Mouse (Mus musculus): ENCODE data around the gene Arsg. TPM values are rescaled to one million over a fixed set of nuclear protein-coding genes. Genes with fewer than 3 reads are reported as not detected.

Gene Arsg
- polyA plus RNA-seq, 1 experiment, result 0.51 TPM

GRCm38 (mm10) chr11:109470921-109471861 is 2.0 kb upstream of the Arsg start:
- no peak for TF ChIP-seq FOSL1 (IDR thresholded peaks at IDR 0.05; ENCODE audit: insufficient read depth, low read length, poor library complexity, severe bottlenecking)
- TF ChIP-seq MAX (IDR thresholded peaks at IDR 0.05), result no peak
- TF ChIP-seq CEBPB (IDR thresholded peaks at IDR 0.05; ENCODE audit: low read depth), result no peak
- TF ChIP-seq USF1 (IDR thresholded peaks at IDR 0.05; ENCODE audit: low read depth), result no peak
- no peak for TF ChIP-seq CTCF (IDR thresholded peaks at IDR 0.05; ENCODE audit: control insufficient read depth, insufficient read depth, insufficient read length)
- no peak for TF ChIP-seq MYOD1 (IDR thresholded peaks at IDR 0.05; ENCODE audit: control insufficient read depth, insufficient read length, low read depth)
- no peak for TF ChIP-seq MYOG (IDR thresholded peaks at IDR 0.05; ENCODE audit: control insufficient read depth, extremely low read depth, insufficient read length)
- Histone ChIP-seq H3ac (ENCODE audit: control insufficient read depth, insufficient read length, low read depth) (no peak overlapping the region), H3K27me3 (ENCODE audit: control insufficient read depth, insufficient read depth, insufficient read length) (no peaks in the 10 kb centered on the region), H3K36me3 (ENCODE audit: control insufficient read depth, insufficient read depth) (no peaks in the 10 kb centered on the region), H3K79me2 (ENCODE audit: control insufficient read depth, insufficient read depth) (no peaks in the 10 kb centered on the region), H3K79me3 (ENCODE audit: low read depth) (no peaks in the 10 kb centered on the region), H3K4me3 (ENCODE audit: insufficient read depth, poor library complexity, severe bottlenecking) (no peak overlapping the region)

- Histone ChIP-seq H3K4me3 (ENCODE audit: insufficient read depth, poor library complexity, severe bottlenecking) (no peak overlapping the region), H3K27me3 (ENCODE audit: control insufficient read depth, insufficient read depth, insufficient read length) (no peaks in the 10 kb centered on the region), H3K79me2 (ENCODE audit: control insufficient read depth, insufficient read depth) (no peaks in the 10 kb centered on the region), H3K36me3 (ENCODE audit: control insufficient read depth, insufficient read depth) (no peaks in the 10 kb centered on the region), H3K79me3 (ENCODE audit: low read depth) (no peaks in the 10 kb centered on the region), H3ac (ENCODE audit: control insufficient read depth, insufficient read length, low read depth) (peak overlapping the region; percentile 37)
- TF ChIP-seq CTCF (IDR thresholded peaks at IDR 0.05; ENCODE audit: control insufficient read depth, insufficient read depth, insufficient read length) (no peak), CEBPB (IDR thresholded peaks at IDR 0.05; ENCODE audit: low read depth) (no peak), MYOD1 (IDR thresholded peaks at IDR 0.05; ENCODE audit: control insufficient read depth, insufficient read length, low read depth) (no peak), MYOG (IDR thresholded peaks at IDR 0.05; ENCODE audit: control insufficient read depth, extremely low read depth, insufficient read length) (no peak), USF1 (IDR thresholded peaks at IDR 0.05; ENCODE audit: low read depth) (no peak), MAX (IDR thresholded peaks at IDR 0.05) (no peak), FOSL1 (IDR thresholded peaks at IDR 0.05; ENCODE audit: insufficient read depth, low read length, poor library complexity, severe bottlenecking) (no peak)
These were observed 943 bp upstream of the Arsg start for GRCm38 (mm10) chr11:109472171-109472691.

- H3ac ChIP-seq (ENCODE audit: control insufficient read depth, insufficient read length, low read depth), result no peak overlapping the region
- TF ChIP-seq FOSL1 (IDR thresholded peaks at IDR 0.05; ENCODE audit: insufficient read depth, low read length, poor library complexity, severe bottlenecking) (no peak), CTCF (IDR thresholded peaks at IDR 0.05; ENCODE audit: control insufficient read depth, insufficient read depth, insufficient read length) (no peak), MYOD1 (IDR thresholded peaks at IDR 0.05; ENCODE audit: control insufficient read depth, insufficient read length, low read depth) (no peak), MYOG (IDR thresholded peaks at IDR 0.05; ENCODE audit: control insufficient read depth, extremely low read depth, insufficient read length) (no peak), USF1 (IDR thresholded peaks at IDR 0.05; ENCODE audit: low read depth) (no peak), MAX (IDR thresholded peaks at IDR 0.05) (no peak), CEBPB (IDR thresholded peaks at IDR 0.05; ENCODE audit: low read depth) (no peak)
- H3K4me3 ChIP-seq (ENCODE audit: insufficient read depth, poor library complexity, severe bottlenecking), result no peak overlapping the region
- no peaks in the 10 kb centered on the region for H3K36me3 ChIP-seq (ENCODE audit: control insufficient read depth, insufficient read depth)
- no peaks in the 10 kb centered on the region for H3K79me3 ChIP-seq (ENCODE audit: low read depth)
- H3K79me2 ChIP-seq (ENCODE audit: control insufficient read depth, insufficient read depth), result no peaks in the 10 kb centered on the region
- H3K27me3 ChIP-seq (ENCODE audit: control insufficient read depth, insufficient read depth, insufficient read length), result no peaks in the 10 kb centered on the region
These were observed 378 bp upstream of the Arsg start for GRCm38 (mm10) chr11:109472821-109473170.

GRCm38 (mm10) chr11:109474086-109474742 is 1.0 kb downstream of the Arsg start:
- no peak overlapping the region for H3ac ChIP-seq (ENCODE audit: control insufficient read depth, insufficient read length, low read depth)
- H3K36me3 ChIP-seq (ENCODE audit: control insufficient read depth, insufficient read depth), result no peaks in the 10 kb centered on the region
- no peak overlapping the region for H3K4me3 ChIP-seq (ENCODE audit: insufficient read depth, poor library complexity, severe bottlenecking)
- H3K79me2 ChIP-seq (ENCODE audit: control insufficient read depth, insufficient read depth), result no peaks in the 10 kb centered on the region
- no peaks in the 10 kb centered on the region for H3K27me3 ChIP-seq (ENCODE audit: control insufficient read depth, insufficient read depth, insufficient read length)
- H3K79me3 ChIP-seq (ENCODE audit: low read depth), result no peaks in the 10 kb centered on the region
- no peak for TF ChIP-seq CTCF (IDR thresholded peaks at IDR 0.05; ENCODE audit: control insufficient read depth, insufficient read depth, insufficient read length)
- no peak for TF ChIP-seq CEBPB (IDR thresholded peaks at IDR 0.05; ENCODE audit: low read depth)
- TF ChIP-seq MAX (IDR thresholded peaks at IDR 0.05), result no peak
- TF ChIP-seq FOSL1 (IDR thresholded peaks at IDR 0.05; ENCODE audit: insufficient read depth, low read length, poor library complexity, severe bottlenecking), result no peak
- TF ChIP-seq MYOD1 (IDR thresholded peaks at IDR 0.05; ENCODE audit: control insufficient read depth, insufficient read length, low read depth), result no peak
- TF ChIP-seq USF1 (IDR thresholded peaks at IDR 0.05; ENCODE audit: low read depth), result no peak
- TF ChIP-seq MYOG (IDR thresholded peaks at IDR 0.05; ENCODE audit: control insufficient read depth, extremely low read depth, insufficient read length), result no peak

GRCm38 (mm10) chr11:109474836-109475235 is 1.7 kb downstream of the Arsg start:
- no peaks in the 10 kb centered on the region for H3K79me2 ChIP-seq (ENCODE audit: control insufficient read depth, insufficient read depth)
- H3K4me3 ChIP-seq (ENCODE audit: insufficient read depth, poor library complexity, severe bottlenecking), result no peak overlapping the region
- no peaks in the 10 kb centered on the region for H3K27me3 ChIP-seq (ENCODE audit: control insufficient read depth, insufficient read depth, insufficient read length)
- H3K36me3 ChIP-seq (ENCODE audit: control insufficient read depth, insufficient read depth), result no peaks in the 10 kb centered on the region
- no peaks in the 10 kb centered on the region for H3K79me3 ChIP-seq (ENCODE audit: low read depth)
- TF ChIP-seq MAX (IDR thresholded peaks at IDR 0.05), result no peak
- TF ChIP-seq USF1 (IDR thresholded peaks at IDR 0.05; ENCODE audit: low read depth), result no peak
- no peak for TF ChIP-seq CEBPB (IDR thresholded peaks at IDR 0.05; ENCODE audit: low read depth)
- no peak for TF ChIP-seq FOSL1 (IDR thresholded peaks at IDR 0.05; ENCODE audit: insufficient read depth, low read length, poor library complexity, severe bottlenecking)
- TF ChIP-seq CTCF (IDR thresholded peaks at IDR 0.05; ENCODE audit: control insufficient read depth, insufficient read depth, insufficient read length), result no peak
- no peak for TF ChIP-seq MYOD1 (IDR thresholded peaks at IDR 0.05; ENCODE audit: control insufficient read depth, insufficient read length, low read depth)
- TF ChIP-seq MYOG (IDR thresholded peaks at IDR 0.05; ENCODE audit: control insufficient read depth, extremely low read depth, insufficient read length), result no peak
- no peak overlapping the region for H3ac ChIP-seq (ENCODE audit: control insufficient read depth, insufficient read length, low read depth)
